Mouse (Mus musculus) MEL (cell line): Measurements from ENCODE around the gene Prnd. TPM values are rescaled to one million over a fixed set of nuclear protein-coding genes. Genes with fewer than 3 reads are reported as not detected.

ENCODE experiments used
- DNase-seq: peaks from one replicate; pipeline ENCODE4 v3.0.0; 2011; ENCODE audit warnings: low read depth, low spot score
- H3K27ac ChIP-seq: 2 replicates; pipeline ENCODE4 v1.5.1; 2012; ENCODE audit warnings: low read depth, mild to moderate bottlenecking, control low read depth, low read length, moderate library complexity; ENCODE audit not compliant: control insufficient read depth
- H3K27me3 ChIP-seq, 2 experiments: fragments of 150-350 bp in 1 of 2; sonication (generic) in 1 of 2; 2 replicates each; pipeline ENCODE4 v1.6.1; 2012; ENCODE audit warnings: low read length in 2 of 2, mild to moderate bottlenecking in 2 of 2, improper control_type of control experiment in 1 of 2, moderate library complexity in 1 of 2; ENCODE audit not compliant: insufficient read depth in 2 of 2, control insufficient read depth in 1 of 2
- H3K36me3 ChIP-seq, 2 experiments: 2 replicates each; pipeline ENCODE4 v1.6.1; 2012 to 2014; ENCODE audit warnings: low read length in 2 of 2, improper control_type of control experiment in 1 of 2, inconsistent platforms in 1 of 2, mild to moderate bottlenecking in 1 of 2; ENCODE audit not compliant: insufficient read depth in 2 of 2, control insufficient read depth in 1 of 2
- H3K4me1 ChIP-seq, 2 experiments: fragments of 150-350 bp in 1 of 2; sonication (generic) in 1 of 2; 2 replicates each; pipeline ENCODE4 v1.6.1; 2012; ENCODE audit warnings: low read length in 2 of 2, improper control_type of control experiment in 1 of 2, mild to moderate bottlenecking in 1 of 2; ENCODE audit not compliant: insufficient read depth in 2 of 2, control insufficient read depth in 1 of 2
- H3K4me3 ChIP-seq, 2 experiments: fragments of 150-350 bp in 1 of 2; sonication (generic) in 1 of 2; 2 replicates each; pipeline ENCODE4 v1.5.1; 2012; ENCODE audit warnings: low read depth in 2 of 2, low read length in 2 of 2, mild to moderate bottlenecking in 2 of 2, moderate library complexity in 2 of 2, control low read depth in 1 of 2, improper control_type of control experiment in 1 of 2; ENCODE audit not compliant: control insufficient read depth in 1 of 2, insufficient read depth in 1 of 2
- H3K79me2 ChIP-seq: 2 replicates; pipeline ENCODE4 v1.6.1; 2012; ENCODE audit warnings: mild to moderate bottlenecking, low read length, moderate library complexity; ENCODE audit not compliant: control insufficient read depth, poor library complexity, insufficient read depth
- H3K9ac ChIP-seq: 2 replicates; pipeline ENCODE4 v1.6.1; 2012; ENCODE audit warnings: low read depth, mild to moderate bottlenecking, control low read depth, low read length, moderate library complexity; ENCODE audit not compliant: control insufficient read depth, poor library complexity, severe bottlenecking
- H3K9me3 ChIP-seq: fragments of 150-350 bp; sonication (generic); replicated peaks from 2 replicates; pipeline ENCODE4 v1.6.1; 2012; ENCODE audit warnings: mild to moderate bottlenecking, low read length, improper control_type of control experiment, moderate library complexity; ENCODE audit not compliant: insufficient read depth
- BHLHE40 ChIP-seq: IDR thresholded peaks from 2 replicates; pipeline ENCODE4 v1.6.1; 2012; ENCODE audit warnings: low read depth, mild to moderate bottlenecking, inconsistent platforms, low read length, improper control_type of control experiment, borderline replicate concordance
- CHD1 ChIP-seq: IDR thresholded peaks from 2 replicates; pipeline ENCODE4 v1.6.1; 2012; ENCODE audit warnings: low read depth, mild to moderate bottlenecking, inconsistent platforms, low read length, improper control_type of control experiment
- CTCF ChIP-seq, 3 experiments: IDR thresholded peaks in 2 of 3; conservative IDR thresholded peaks in 1 of 3; 2 replicates each; pipeline ENCODE4 v1.5.1; 2011 to 2012; ENCODE audit warnings: low read length in 3 of 3, low read depth in 2 of 3, mild to moderate bottlenecking in 2 of 3, improper control_type of control experiment in 1 of 3, inconsistent platforms in 1 of 3, mixed read lengths in 1 of 3, moderate library complexity in 1 of 3; ENCODE audit not compliant: control insufficient read depth in 1 of 3, insufficient read depth in 1 of 3, poor library complexity in 1 of 3, severe bottlenecking in 1 of 3
- ELF1 ChIP-seq: IDR thresholded peaks from 2 replicates; pipeline ENCODE4 v1.6.1; 2014; ENCODE audit warnings: low read depth, mild to moderate bottlenecking, inconsistent platforms, low read length, improper control_type of control experiment, moderate library complexity
- ETS1 ChIP-seq: IDR thresholded peaks from 2 replicates; pipeline ENCODE4 v1.6.1; 2012; ENCODE audit warnings: low read depth, mild to moderate bottlenecking, inconsistent platforms, low read length, improper control_type of control experiment, moderate library complexity
- HCFC1 ChIP-seq: IDR thresholded peaks from 2 replicates; pipeline ENCODE4 v1.6.1; 2012; ENCODE audit warnings: low read depth, mild to moderate bottlenecking, inconsistent platforms, low read length, improper control_type of control experiment, moderate library complexity
- JUND ChIP-seq: IDR thresholded peaks from 2 replicates; pipeline ENCODE4 v1.6.1; 2011; ENCODE audit warnings: low read depth, mild to moderate bottlenecking, improper control_type of control experiment, low read length
- MAX ChIP-seq: IDR thresholded peaks from 2 replicates; pipeline ENCODE4 v1.6.1; 2011; ENCODE audit warnings: low read length, improper control_type of control experiment
- MEF2A ChIP-seq: IDR thresholded peaks from 2 replicates; pipeline ENCODE4 v1.6.1; 2014; ENCODE audit warnings: low read depth, mild to moderate bottlenecking, inconsistent platforms, low read length, improper control_type of control experiment; ENCODE audit not compliant: poor library complexity, insufficient replicate concordance, severe bottlenecking; ENCODE audit errors: extremely low read depth
- MYC ChIP-seq: IDR thresholded peaks from 2 replicates; pipeline ENCODE4 v1.6.1; 2011; ENCODE audit warnings: low read depth, mild to moderate bottlenecking, low read length, improper control_type of control experiment, moderate library complexity
- NELFE ChIP-seq: IDR thresholded peaks from 2 replicates; pipeline ENCODE4 v1.6.1; 2011; ENCODE audit warnings: low read depth, low read length, improper control_type of control experiment
- POLR2AphosphoS2 ChIP-seq: IDR thresholded peaks from 2 replicates; pipeline ENCODE4 v1.6.1; 2011; ENCODE audit warnings: low read length, improper control_type of control experiment
- POLR2AphosphoS5 ChIP-seq: IDR thresholded peaks from 2 replicates; pipeline ENCODE4 v1.6.1; 2012; ENCODE audit warnings: low read depth, borderline replicate concordance, mild to moderate bottlenecking, inconsistent platforms, low read length, moderate library complexity, mixed read lengths
- RCOR1 ChIP-seq: IDR thresholded peaks from 2 replicates; pipeline ENCODE4 v1.6.1; 2012; ENCODE audit warnings: low read depth, mild to moderate bottlenecking, inconsistent platforms, low read length, improper control_type of control experiment
- SMC3 ChIP-seq: IDR thresholded peaks from 2 replicates; pipeline ENCODE4 v1.6.1; 2011; ENCODE audit warnings: low read depth, low read length, improper control_type of control experiment
- TAL1 ChIP-seq: IDR thresholded peaks from 2 replicates; pipeline ENCODE4 v1.6.1; 2012; ENCODE audit warnings: mild to moderate bottlenecking, inconsistent platforms, low read length, moderate library complexity, mixed read lengths
- TBP ChIP-seq: IDR thresholded peaks from 2 replicates; pipeline ENCODE4 v1.8.0; 2011; ENCODE audit warnings: low read depth, low read length, improper control_type of control experiment
- TCF12 ChIP-seq: IDR thresholded peaks from 2 replicates; pipeline ENCODE4 v1.6.1; 2014; ENCODE audit warnings: low read depth, mild to moderate bottlenecking, inconsistent platforms, low read length, improper control_type of control experiment, moderate library complexity
- ZKSCAN1 ChIP-seq: IDR thresholded peaks from 2 replicates; pipeline ENCODE4 v1.6.1; 2012; ENCODE audit warnings: low read depth, mild to moderate bottlenecking, inconsistent platforms, low read length, improper control_type of control experiment, moderate library complexity
- ZMIZ1 ChIP-seq: IDR thresholded peaks from 2 replicates; pipeline ENCODE4 v1.6.1; 2012; ENCODE audit warnings: low read depth, mild to moderate bottlenecking, inconsistent platforms, low read length, improper control_type of control experiment, moderate library complexity
- polyA plus RNA-seq, 2 experiments: library from polyadenylated mRNA; stranded (reverse) in 1 of 2; unstranded in 1 of 2; fragments of >175 nt in 1 of 2; fragments of >200 nt in 1 of 2; gene quantifications; 2 replicates each; pipeline versions ENCODE4 v1.2.1 to v1.2.4; 2012; ENCODE audit warnings: low replicate concordance in 2 of 2, low read depth in 1 of 2; ENCODE audit not compliant: insufficient read length in 2 of 2, insufficient read depth in 1 of 2, missing spikeins in 1 of 2
- total RNA-seq: library from RNA; depleted of rRNA; stranded (reverse); fragments of 300-350 nt; gene quantifications from 2 replicates; pipeline ENCODE4 v1.2.3, GENCODE M21; 2012

Gene Prnd
- total and polyA plus RNA-seq, 3 experiments: 0.06 TPM; not detected in 2

DNA sequence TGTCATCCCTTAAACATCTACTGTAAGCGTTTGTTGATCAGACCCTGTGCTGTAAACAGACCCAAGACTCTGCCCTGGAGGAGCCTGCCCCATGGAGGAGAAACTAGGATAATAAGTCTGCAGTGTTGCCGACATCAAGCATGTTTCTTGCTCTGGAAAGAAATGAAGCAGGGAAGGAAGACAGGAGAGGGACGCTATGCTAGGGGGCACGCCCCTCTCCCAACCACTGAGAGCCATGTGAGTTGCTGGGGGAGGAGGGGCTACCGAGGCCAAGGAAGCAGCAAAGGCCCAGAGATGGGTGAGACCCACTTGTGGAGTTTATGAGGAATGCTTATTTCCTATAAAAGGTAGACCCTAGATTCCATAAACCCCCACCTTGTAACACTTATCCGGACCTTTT is 17.6 kb upstream of the Prnd start:
- no peak overlapping the region for H3K4me3 ChIP-seq
- H3K9ac ChIP-seq: no peak overlapping the region
- DNase-seq: no peak
- H3K36me3 ChIP-seq: no peaks in the 10 kb centered on the region
- no peaks in the 10 kb centered on the region for H3K4me1 ChIP-seq
- no peaks in the 10 kb centered on the region for H3K9me3 ChIP-seq
- TF ChIP-seq ELF1: no peak
- TF ChIP-seq TCF12: no peak
- no peak for TF ChIP-seq ZKSCAN1
- TF ChIP-seq JUND: no peak
- TF ChIP-seq CHD1: no peak
- TF ChIP-seq POLR2AphosphoS5: no peak
- no peak for TF ChIP-seq RCOR1
- TF ChIP-seq MAX: no peak
- no peak for TF ChIP-seq NELFE
- TF ChIP-seq MEF2A: no peak
- TF ChIP-seq POLR2AphosphoS2: no peak
- TF ChIP-seq CTCF (IDR thresholded peaks at IDR 0.05 in 2 of 3, conservative IDR thresholded peaks at IDR 0.05 in 1 of 3; ENCODE audit: control insufficient read depth in 1 of 3, insufficient read depth in 1 of 3, low read depth in 2 of 3, low read length in 3 of 3, poor library complexity in 1 of 3, severe bottlenecking in 1 of 3): no peak
- TF ChIP-seq BHLHE40: no peak
- H3K79me2 ChIP-seq: no peaks in the 10 kb centered on the region
- H3K27ac ChIP-seq: no peak overlapping the region
- no peaks in the 10 kb centered on the region for H3K27me3 ChIP-seq

DNA sequence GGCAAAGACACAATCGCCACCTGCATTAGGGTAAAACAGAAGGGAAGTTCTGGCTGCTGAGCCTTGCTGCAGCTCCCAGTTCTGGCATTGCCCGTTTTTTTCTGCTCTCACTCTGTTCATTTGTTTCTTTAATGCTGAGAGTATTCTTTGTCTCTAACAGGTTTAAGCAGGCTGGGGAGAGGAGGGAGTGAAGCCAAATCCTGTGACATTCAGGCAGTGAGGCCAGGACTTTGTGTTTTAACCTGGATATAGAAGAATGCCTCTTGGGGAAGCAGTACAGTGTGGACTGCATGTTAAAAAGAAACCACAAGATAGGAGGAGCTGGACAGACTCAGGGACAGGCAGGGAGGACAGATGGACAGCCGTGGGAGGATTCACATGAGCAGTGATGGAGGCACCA is 17.1 kb upstream of the Prnd start:
- no peaks in the 10 kb centered on the region for H3K36me3 ChIP-seq
- no peaks in the 10 kb centered on the region for H3K4me1 ChIP-seq
- TF ChIP-seq ZMIZ1: no peak
- no peak for TF ChIP-seq CTCF (IDR thresholded peaks at IDR 0.05 in 2 of 3, conservative IDR thresholded peaks at IDR 0.05 in 1 of 3; ENCODE audit: control insufficient read depth in 1 of 3, insufficient read depth in 1 of 3, low read depth in 2 of 3, low read length in 3 of 3, poor library complexity in 1 of 3, severe bottlenecking in 1 of 3)
- TF ChIP-seq HCFC1: no peak
- TF ChIP-seq MAX: no peak
- no peak for TF ChIP-seq CHD1
- TF ChIP-seq BHLHE40: no peak
- TF ChIP-seq MYC: no peak
- TF ChIP-seq TAL1: no peak
- TF ChIP-seq SMC3: no peak
- TF ChIP-seq TBP: no peak
- no peak for TF ChIP-seq MEF2A
- TF ChIP-seq ETS1: no peak
- TF ChIP-seq POLR2AphosphoS5: no peak
- no peak overlapping the region for H3K9ac ChIP-seq
- H3K79me2 ChIP-seq: no peaks in the 10 kb centered on the region
- no peaks in the 10 kb centered on the region for H3K27me3 ChIP-seq
- H3K4me3 ChIP-seq: no peak overlapping the region
- H3K9me3 ChIP-seq: no peaks in the 10 kb centered on the region
- DNase-seq: no peak
- H3K27ac ChIP-seq: no peak overlapping the region
